Mouse (Mus musculus): ENCODE measurements around the gene Slc9b1.

DNA sequence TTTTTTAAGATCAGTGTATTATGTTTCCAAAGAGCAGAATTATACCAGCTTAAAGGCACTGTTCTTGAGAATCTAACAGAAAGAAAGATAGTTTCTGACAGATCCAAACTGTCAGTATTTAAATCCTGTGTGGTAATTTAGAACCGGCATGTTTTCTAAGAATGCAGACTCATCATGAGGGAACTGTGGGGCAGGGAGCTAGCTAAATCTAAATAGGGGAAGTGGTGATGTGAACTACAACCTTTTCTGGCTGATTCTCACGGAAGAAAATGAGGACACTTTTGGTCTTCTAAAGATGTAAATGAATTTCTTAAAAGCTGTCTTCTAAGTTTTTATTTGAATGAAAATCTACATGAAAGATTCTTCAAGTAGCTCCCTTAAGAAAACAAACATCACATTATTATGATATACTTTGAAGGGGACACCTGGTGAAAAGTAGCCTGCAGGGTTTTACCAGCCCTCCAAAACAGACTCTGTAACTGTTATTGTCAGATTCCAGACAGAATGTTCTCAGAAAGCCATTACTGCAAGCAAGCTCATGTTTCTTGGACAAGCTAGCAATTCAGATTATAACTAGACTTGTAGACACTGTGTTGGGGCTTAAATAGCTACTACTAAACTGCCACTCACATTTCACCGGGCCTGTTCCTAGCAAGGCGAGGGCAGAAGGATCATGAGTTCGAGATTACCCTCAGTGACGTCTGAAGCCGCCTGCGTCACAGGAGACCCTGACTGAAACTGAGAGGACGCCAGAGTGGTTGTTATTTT, 72.9 kb downstream of the Slc9b1 start:
- TF ChIP-seq TAL1 (IDR thresholded peaks at IDR 0.05; ENCODE audit: low read length) (no peak), GATA1 (IDR thresholded peaks at IDR 0.05; ENCODE audit: low read length) (no peak)

Data from erythroblast, embryonic 14.5 days (primary cell).